Mouse (Mus musculus) midbrain, embryonic 11.5 days (tissue): Measurements from ENCODE around the gene Nynrin. TPM values are rescaled to one million over a fixed set of nuclear protein-coding genes. Genes with fewer than 3 reads are reported as not detected.

ENCODE experiments used
- ATAC-seq: fragments of 200-750 bp; cut with Nextera tagmentation; 2 replicates; pipeline ENCODE4 v1.8.0; 2017; ENCODE audit warnings: moderate TSS enrichment, moderate library complexity; ENCODE audit not compliant: low FRiP score
- DNase-seq: peaks from one replicate; pipeline ENCODE4 v3.0.0; 2015; ENCODE audit warnings: low spot score; ENCODE audit errors: missing footprints
- H3K27ac ChIP-seq: fragments of 300-500 bp; sonication (generic); 2 replicates; pipeline ENCODE4 v1.5.1; 2014; ENCODE audit warnings: low read depth, low read length
- H3K27me3 ChIP-seq: fragments of 300-500 bp; sonication (generic); 2 replicates; pipeline ENCODE4 v1.6.1; 2014; ENCODE audit warnings: mild to moderate bottlenecking, low read length, moderate library complexity, mixed read lengths; ENCODE audit not compliant: control insufficient read depth, insufficient read depth
- H3K36me3 ChIP-seq: fragments of 300-500 bp; sonication (generic); 2 replicates; pipeline ENCODE4 v1.6.1; 2014; ENCODE audit warnings: mild to moderate bottlenecking, low read length, moderate library complexity, mixed read lengths; ENCODE audit not compliant: control insufficient read depth, insufficient read depth
- H3K4me1 ChIP-seq: fragments of 300-500 bp; sonication (generic); 2 replicates; pipeline ENCODE4 v1.6.1; 2014; ENCODE audit warnings: low read length; ENCODE audit not compliant: control insufficient read depth, insufficient read depth
- H3K4me2 ChIP-seq: fragments of 300-500 bp; sonication (generic); 2 replicates; pipeline ENCODE4 v1.6.1; 2014; ENCODE audit warnings: mild to moderate bottlenecking, moderate library complexity
- H3K4me3 ChIP-seq: fragments of 300-500 bp; sonication (generic); 2 replicates; pipeline ENCODE4 v1.5.1; 2014; ENCODE audit warnings: low read depth, low read length
- H3K9ac ChIP-seq: fragments of 300-500 bp; sonication (generic); 2 replicates; pipeline ENCODE4 v1.6.1; 2014; ENCODE audit warnings: low read length
- H3K9me3 ChIP-seq: fragments of 300-500 bp; sonication (generic); 2 replicates; pipeline ENCODE4 v1.6.1; 2016; ENCODE audit warnings: low read length; ENCODE audit not compliant: control insufficient read depth
- whole genome bisulfite sequencing: fragments of 180-500 bp; shearing (Covaris S2); extraction: QIAGEN DNeasy Blood & Tissue Kit; methylation state at CpG from one replicate; pipeline ENCODE4 v1.1.7; 2014; 5-methylcytosine and 5-hydroxymethylcytosine counted together
- polyA plus RNA-seq: library from polyadenylated mRNA; unstranded; fragments of >200 nt; fragmentation: Nextera tagmentation; extraction: Ambion mirVana; gene quantifications from 2 replicates; pipeline ENCODE4 v1.2.1, GENCODE M21; 2014

Nynrin gene
- polyA plus RNA-seq, 1 experiment from 2014 or later, result 12.0 TPM

- WGBS, result 94% methylated on average over 12 of the region's 12 CpGs
- DNase-seq (no peak), ATAC-seq (no peak)
- Histone ChIP-seq H3K27ac (no peak overlapping the region), H3K27me3 (no peaks in the 10 kb centered on the region), H3K4me3 (no peak overlapping the region), H3K9ac (no peak overlapping the region), H3K4me1 (no peaks in the 10 kb centered on the region), H3K9me3 (no peaks in the 10 kb centered on the region), H3K4me2 (no peak overlapping the region), H3K36me3 (peaks cover 27% of the 10 kb centered on the region; the same call in 1 of the 2 replicates)
Measured at GRCm38 (mm10) chr14:55872039-55872438, 18.2 kb downstream of the Nynrin start.

DNA sequence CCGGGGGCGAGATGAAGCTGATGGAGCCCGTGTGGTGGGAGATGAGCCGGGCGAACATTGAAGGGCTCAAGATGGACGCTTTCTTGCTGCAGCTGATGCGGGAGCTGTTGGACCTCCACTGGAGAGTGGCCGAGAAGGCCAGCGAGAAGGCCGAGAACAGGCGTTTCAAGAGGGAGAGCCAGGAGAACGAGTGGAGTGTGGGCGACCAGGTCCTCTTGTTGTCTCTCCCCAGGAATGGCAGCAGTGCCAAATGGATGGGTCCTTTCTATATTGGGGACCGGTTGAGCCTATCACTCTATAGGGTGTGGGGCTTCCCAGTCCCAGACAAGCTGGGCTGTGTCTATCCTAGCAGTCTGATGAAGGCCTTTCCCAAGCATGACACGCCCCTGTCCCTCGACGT lies 18.7 kb downstream of the Nynrin start:
- WGBS, result 93% methylated on average over 17 of the region's 17 CpGs
- Histone ChIP-seq H3K4me1 (no peaks in the 10 kb centered on the region), H3K27me3 (no peaks in the 10 kb centered on the region), H3K9ac (no peak overlapping the region), H3K27ac (no peak overlapping the region), H3K9me3 (no peaks in the 10 kb centered on the region), H3K36me3 (peaks cover 27% of the 10 kb centered on the region; the same call in 1 of the 2 replicates), H3K4me3 (no peak overlapping the region), H3K4me2 (no peak overlapping the region)
- DNase-seq (no peak), ATAC-seq (no peak)

GRCm38 (mm10) chr14:55873242-55873713 lies 19.5 kb downstream of the Nynrin start:
- ATAC-seq, result peak; percentile 10; the same call in 1 of the 2 replicates
- no peak overlapping the region for H3K4me3 ChIP-seq
- H3K36me3 ChIP-seq, result peaks cover 26% of the 10 kb centered on the region; the same call in 1 of the 2 replicates
- H3K9me3 ChIP-seq, result no peaks in the 10 kb centered on the region
- no peak overlapping the region for H3K27ac ChIP-seq
- DNase-seq, result peak; percentile 90
- no peaks in the 10 kb centered on the region for H3K27me3 ChIP-seq
- no peak overlapping the region; the same call in 1 of the 2 replicates for H3K9ac ChIP-seq
- H3K4me2 ChIP-seq, result no peak overlapping the region
- WGBS, result 83% methylated on average over 8 of the region's 8 CpGs
- H3K4me1 ChIP-seq, result no peaks in the 10 kb centered on the region

DNA sequence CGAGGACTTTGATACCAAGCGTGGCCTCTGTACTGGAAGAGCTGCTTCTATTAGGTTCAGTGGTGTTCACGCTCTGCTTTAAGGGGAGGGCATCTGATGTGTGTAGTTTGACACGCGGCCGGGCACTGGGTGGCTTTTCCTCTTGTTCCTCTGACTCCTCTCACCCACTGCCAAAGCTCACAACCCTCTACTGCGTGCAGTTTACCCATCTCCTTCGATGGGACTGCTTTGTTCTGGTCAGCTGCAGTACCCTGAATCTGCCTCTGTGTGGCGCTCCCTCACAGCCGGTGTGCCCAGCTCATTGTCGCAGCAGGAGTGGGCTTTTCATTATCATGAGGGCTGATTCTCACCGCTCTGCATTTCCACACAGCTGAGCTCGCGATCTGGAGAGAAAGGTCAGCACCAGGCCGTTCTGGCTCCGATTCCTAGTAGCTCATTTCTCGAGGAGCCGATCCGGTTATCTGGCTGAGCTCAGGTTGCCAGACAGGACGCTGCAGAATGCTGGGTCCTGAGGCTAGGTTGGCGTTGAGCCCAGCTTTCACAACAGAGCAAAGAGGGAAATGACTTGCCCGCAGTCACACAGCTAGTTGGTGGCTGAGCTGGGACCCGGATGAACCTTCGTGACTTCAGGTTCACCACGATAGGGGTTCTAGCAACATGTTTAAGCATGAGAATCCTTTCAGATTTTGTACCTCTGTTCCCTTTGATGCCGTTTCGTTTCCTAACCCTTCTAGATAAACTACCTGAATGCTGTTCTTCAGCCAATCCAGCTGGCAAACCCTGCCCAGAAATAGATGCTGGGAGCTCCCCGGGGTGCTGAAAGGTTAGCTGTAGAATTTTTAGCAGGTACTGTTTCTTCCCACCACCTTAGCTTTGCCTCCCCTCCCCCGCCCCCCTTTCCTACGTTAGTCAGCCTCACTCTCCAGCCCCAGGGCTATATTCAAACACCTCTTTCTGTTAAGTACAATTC lies 20.2 kb downstream of the Nynrin start:
- peaks cover 21% of the 10 kb centered on the region; the same call in 1 of the 2 replicates for H3K36me3 ChIP-seq
- WGBS, result 15% methylated on average over 30 of the region's 30 CpGs
- no peaks in the 10 kb centered on the region for H3K4me1 ChIP-seq
- H3K4me2 ChIP-seq, result peak overlapping the region; percentile 6
- no peaks in the 10 kb centered on the region for H3K9me3 ChIP-seq
- H3K27ac ChIP-seq, result no peak overlapping the region
- peak overlapping the region; percentile 17; the same call in 1 of the 2 replicates for H3K9ac ChIP-seq
- H3K27me3 ChIP-seq, result no peaks in the 10 kb centered on the region
- DNase-seq (peak; percentile 98), ATAC-seq (peak; percentile 80)
- H3K4me3 ChIP-seq, result no peak overlapping the region

- Histone ChIP-seq H3K27ac (no peak overlapping the region), H3K4me3 (no peak overlapping the region), H3K4me2 (no peak overlapping the region)
Measured at GRCm38 (mm10) chr14:55877469-55878315, 23.9 kb downstream of the Nynrin start.

DNA sequence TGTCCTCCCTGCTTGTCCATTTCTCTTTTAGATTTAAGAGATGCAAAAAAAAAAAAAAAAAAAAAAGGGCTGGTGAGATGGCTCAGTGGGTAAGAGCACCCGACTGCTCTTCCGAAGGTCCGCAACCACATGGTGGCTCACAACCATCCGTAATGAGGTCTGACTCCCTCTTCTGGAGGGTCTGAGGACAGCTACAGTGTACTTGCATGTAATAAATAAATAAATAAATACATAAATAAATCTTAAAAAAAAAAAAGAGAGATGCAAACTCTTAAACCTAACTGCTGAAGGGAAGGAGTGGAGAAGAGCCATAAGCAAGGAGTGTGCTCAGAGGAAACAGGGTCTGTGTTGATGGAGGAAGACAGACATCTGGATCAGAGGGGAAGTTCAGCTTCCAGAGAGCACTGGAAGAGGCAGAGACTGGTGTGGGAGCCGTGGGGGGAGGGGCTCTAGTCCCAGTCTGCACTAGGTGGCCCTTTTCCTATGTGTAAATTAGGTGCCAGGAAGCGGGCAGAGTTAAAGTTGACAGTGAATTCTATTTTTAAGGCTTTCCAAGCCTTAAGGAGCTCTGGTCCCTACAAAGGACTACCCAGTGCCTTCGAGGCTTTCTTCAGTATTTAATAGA lies 24.6 kb downstream of the Nynrin start:
- no peaks in the 10 kb centered on the region for H3K27me3 ChIP-seq
- no peak overlapping the region for H3K4me2 ChIP-seq
- DNase-seq (no peak), ATAC-seq (no peak)
- H3K9me3 ChIP-seq, result no peaks in the 10 kb centered on the region
- H3K36me3 ChIP-seq, result no peaks in the 10 kb centered on the region
- WGBS, result 31% methylated on average over 7 of the region's 7 CpGs
- H3K27ac ChIP-seq, result no peak overlapping the region
- no peaks in the 10 kb centered on the region for H3K4me1 ChIP-seq
- H3K9ac ChIP-seq, result no peak overlapping the region
- no peak overlapping the region for H3K4me3 ChIP-seq

More at GRCm38 (mm10) chr14:55877469-55878315, 23.9 kb downstream of the Nynrin start:
- H3K27me3 ChIP-seq, result no peaks in the 10 kb centered on the region
- no peaks in the 10 kb centered on the region for H3K4me1 ChIP-seq
- no peaks in the 10 kb centered on the region for H3K9me3 ChIP-seq
- H3K9ac ChIP-seq, result no peak overlapping the region
- DNase-seq (peak; percentile 83), ATAC-seq (no peak)
- H3K36me3 ChIP-seq, result no peaks in the 10 kb centered on the region
- WGBS, result 37% methylated on average over 14 of the region's 14 CpGs

DNA sequence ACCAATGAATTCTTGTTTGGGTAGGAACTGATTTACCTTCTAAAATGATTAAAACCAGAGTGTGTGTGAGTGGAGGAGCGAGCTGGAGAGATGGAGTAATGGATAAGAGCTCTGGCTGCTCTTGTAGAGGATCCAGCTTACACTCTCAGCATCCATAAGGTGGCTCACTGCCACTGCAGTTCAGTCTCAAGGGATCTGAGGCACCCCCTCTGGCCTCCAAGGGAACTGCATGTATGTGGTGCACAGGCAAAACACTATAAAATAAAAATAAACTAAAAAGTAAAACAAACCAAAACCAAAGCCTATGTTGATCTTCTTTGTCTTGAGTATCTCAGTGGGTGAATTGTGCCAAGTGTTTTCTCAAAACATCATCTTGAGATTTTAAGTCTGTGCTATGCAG lies 25.8 kb downstream of the Nynrin start:
- no peak for ATAC-seq
- DNase-seq, result peak; percentile 88
- 35% methylated on average over 1 of the region's 1 CpGs for WGBS

DNA sequence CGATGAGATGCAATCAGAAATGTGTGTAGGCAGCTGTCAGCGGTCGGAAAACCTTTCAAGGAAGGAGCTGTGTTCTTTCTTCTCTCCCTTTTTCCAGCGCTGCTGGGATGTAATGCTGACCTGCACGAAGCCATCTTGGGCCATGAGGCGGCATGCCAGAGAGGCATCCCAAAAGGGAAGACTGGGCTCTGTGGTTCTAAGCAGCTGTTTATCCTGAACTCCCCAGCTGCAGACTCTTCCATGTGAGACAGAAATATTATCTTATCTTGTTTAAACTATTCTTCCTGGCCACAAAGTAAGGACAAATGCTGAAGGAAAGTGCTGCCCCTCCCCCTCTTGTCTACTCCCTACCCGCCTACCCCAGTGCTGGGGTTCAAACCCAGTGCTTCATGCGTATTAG lies 27.2 kb downstream of the Nynrin start:
- 85% methylated on average over 8 of the region's 8 CpGs for WGBS
- Histone ChIP-seq H3K27ac (no peak overlapping the region), H3K27me3 (no peaks in the 10 kb centered on the region), H3K9me3 (no peaks in the 10 kb centered on the region), H3K9ac (no peak overlapping the region), H3K4me1 (peaks cover 10% of the 10 kb centered on the region), H3K4me3 (no peak overlapping the region), H3K4me2 (no peak overlapping the region), H3K36me3 (no peaks in the 10 kb centered on the region)
- ATAC-seq (no peak), DNase-seq (peak; percentile 70)

More for the DNA sequence above, 25.8 kb downstream of the Nynrin start:
- no peaks in the 10 kb centered on the region for H3K9me3 ChIP-seq
- no peak overlapping the region for H3K4me3 ChIP-seq
- H3K9ac ChIP-seq, result no peak overlapping the region
- peaks cover 3% of the 10 kb centered on the region for H3K4me1 ChIP-seq
- no peaks in the 10 kb centered on the region for H3K27me3 ChIP-seq
- no peaks in the 10 kb centered on the region for H3K36me3 ChIP-seq
- no peak overlapping the region for H3K27ac ChIP-seq
- no peak overlapping the region for H3K4me2 ChIP-seq
